Mouse (Mus musculus) kidney, embryonic 14.5 days (tissue): ENCODE data around the gene Rap1a. TPM values are rescaled to one million over a fixed set of nuclear protein-coding genes. Genes with fewer than 3 reads are reported as not detected.
A peak's percentile ranks its signal among the peaks of the same experiment; 100 is the strongest.

ENCODE experiments used
- ATAC-seq: fragments of 200-750 bp; cut with Nextera tagmentation; 2 replicates; pipeline ENCODE4 v1.8.0; 2017; ENCODE audit warnings: moderate number of reproducible peaks, mild to moderate bottlenecking, moderate TSS enrichment, moderate library complexity; ENCODE audit not compliant: low FRiP score, low TSS enrichment
- H3K27ac ChIP-seq: fragments of 300-500 bp; sonication (generic); 2 replicates; pipeline ENCODE4 v1.5.1; 2014; ENCODE audit warnings: low read depth, mild to moderate bottlenecking, low read length, moderate library complexity, mixed read lengths
- H3K27me3 ChIP-seq: fragments of 300-500 bp; sonication (generic); 2 replicates; pipeline ENCODE4 v1.6.1; 2014; ENCODE audit warnings: mild to moderate bottlenecking, low read length; ENCODE audit not compliant: control insufficient read depth, insufficient read depth
- H3K36me3 ChIP-seq: fragments of 300-500 bp; sonication (generic); 2 replicates; pipeline ENCODE4 v1.6.1; 2014; ENCODE audit warnings: low read length, mixed read lengths; ENCODE audit not compliant: control insufficient read depth, insufficient read depth
- H3K4me1 ChIP-seq: fragments of 300-500 bp; sonication (generic); 2 replicates; pipeline ENCODE4 v1.6.1; 2014; ENCODE audit warnings: low read length, mixed read lengths; ENCODE audit not compliant: control insufficient read depth, insufficient read depth
- H3K4me2 ChIP-seq: fragments of 300-500 bp; sonication (generic); replicated peaks from 2 replicates; pipeline ENCODE4 v1.6.1; 2014; ENCODE audit warnings: low read depth, mild to moderate bottlenecking, low read length
- H3K4me3 ChIP-seq: fragments of 300-500 bp; sonication (generic); 2 replicates; pipeline ENCODE4 v1.5.1; 2014; ENCODE audit warnings: mild to moderate bottlenecking, low read length
- H3K9ac ChIP-seq: fragments of 300-500 bp; sonication (generic); 2 replicates; pipeline ENCODE4 v1.6.1; 2014; ENCODE audit warnings: low read depth, mild to moderate bottlenecking, low read length, moderate library complexity
- H3K9me3 ChIP-seq: fragments of 300-500 bp; sonication (generic); 2 replicates; pipeline ENCODE4 v1.6.1; 2016; ENCODE audit warnings: low read length; ENCODE audit not compliant: control insufficient read depth
- WGBS: fragments of 180-500 bp; shearing (Covaris S2); extraction: QIAGEN DNeasy Blood & Tissue Kit; methylation state at CpG from one replicate; pipeline ENCODE4 v1.1.7; 2014; 5-methylcytosine and 5-hydroxymethylcytosine counted together
- polyA plus RNA-seq: library from polyadenylated mRNA; unstranded; fragments of >200 nt; fragmentation: Nextera tagmentation; extraction: Ambion mirVana; gene quantifications from 2 replicates; pipeline ENCODE4 v1.2.1, GENCODE M21; 2014

Rap1a gene
- polyA plus RNA-seq, 1 experiment from 2014 or later: 89.0 TPM

- H3K4me2 ChIP-seq: no peak overlapping the region
- WGBS: 65% methylated on average over 7 of the region's 7 CpGs
- H3K9ac ChIP-seq: no peak overlapping the region
- no peaks in the 10 kb centered on the region for H3K36me3 ChIP-seq
- H3K4me3 ChIP-seq: no peak overlapping the region
- 0 out of 2 replicates have a peak, but pooled peaks cover 2% of the 10 kb centered on the region for H3K27me3 ChIP-seq
- no peak overlapping the region for H3K27ac ChIP-seq
- H3K9me3 ChIP-seq: no peaks in the 10 kb centered on the region
- no peak for ATAC-seq
- 0 out of 2 replicates have a peak, but pooled peaks cover 12% of the 10 kb centered on the region for H3K4me1 ChIP-seq
These were observed 89.4 kb downstream of the Rap1a start for GRCm38 (mm10) chr3:105711741-105712140.

GRCm38 (mm10) chr3:105710246-105710645, 90.9 kb downstream of the Rap1a start:
- ATAC-seq: no peak

DNA sequence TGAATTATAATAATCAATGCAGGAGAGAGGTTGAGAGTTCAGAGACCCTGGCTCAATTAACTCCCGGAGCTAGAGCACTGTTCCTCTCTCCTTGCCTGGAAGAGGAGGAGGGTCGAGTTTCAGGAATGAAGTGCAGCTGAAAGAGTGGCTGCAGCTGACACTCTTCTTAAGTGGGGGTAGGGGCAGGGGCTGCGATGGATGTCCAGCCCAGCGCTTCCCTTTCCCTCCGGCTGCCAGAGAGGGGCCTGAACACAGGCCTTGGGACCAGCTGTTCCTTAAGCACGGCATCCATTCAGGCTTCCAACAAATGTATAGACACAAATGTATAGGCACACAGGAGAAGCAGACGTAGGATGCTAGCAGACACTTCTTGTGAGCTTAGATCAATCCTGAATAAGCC, 93.5 kb downstream of the Rap1a start:
- Histone ChIP-seq H3K4me2 (no peak overlapping the region), H3K27me3 (peaks cover 14% of the 10 kb centered on the region), H3K36me3 (no peaks in the 10 kb centered on the region), H3K4me1 (0 out of 2 replicates have a peak, but pooled peaks cover 10% of the 10 kb centered on the region), H3K4me3 (no peak overlapping the region), H3K9me3 (no peaks in the 10 kb centered on the region), H3K27ac (no peak overlapping the region), H3K9ac (no peak overlapping the region)
- no peak for ATAC-seq
- 20% methylated on average over 7 of the region's 7 CpGs for WGBS

More at GRCm38 (mm10) chr3:105710246-105710645, 90.9 kb downstream of the Rap1a start:
- no peak overlapping the region for H3K4me2 ChIP-seq
- H3K9me3 ChIP-seq: no peaks in the 10 kb centered on the region
- H3K27me3 ChIP-seq: peaks cover 12% of the 10 kb centered on the region
- H3K36me3 ChIP-seq: no peaks in the 10 kb centered on the region
- no peak overlapping the region for H3K27ac ChIP-seq
- 0 out of 2 replicates have a peak, but pooled peaks cover 12% of the 10 kb centered on the region for H3K4me1 ChIP-seq
- no peak overlapping the region for H3K4me3 ChIP-seq
- H3K9ac ChIP-seq: no peak overlapping the region
- 74% methylated on average over 6 of the region's 6 CpGs for WGBS

- Histone ChIP-seq H3K36me3 (no peaks in the 10 kb centered on the region), H3K4me1 (0 out of 2 replicates have a peak, but pooled peaks cover 10% of the 10 kb centered on the region), H3K9ac (no peak overlapping the region), H3K4me3 (no peak overlapping the region), H3K27ac (no peak overlapping the region), H3K27me3 (peaks cover 14% of the 10 kb centered on the region), H3K9me3 (no peaks in the 10 kb centered on the region), H3K4me2 (no peak overlapping the region)
- ATAC-seq: no peak
- WGBS: 43% methylated on average over 4 of the region's 4 CpGs
These were observed 94.6 kb downstream of the Rap1a start for GRCm38 (mm10) chr3:105706366-105707020.

GRCm38 (mm10) chr3:105705561-105705960, 95.6 kb downstream of the Rap1a start:
- Histone ChIP-seq H3K9ac (peak overlapping the region; percentile 44), H3K27me3 (peaks cover 14% of the 10 kb centered on the region), H3K4me3 (peak overlapping the region; percentile 41), H3K4me1 (0 out of 2 replicates have a peak, but pooled peaks cover 10% of the 10 kb centered on the region), H3K9me3 (no peaks in the 10 kb centered on the region), H3K36me3 (no peaks in the 10 kb centered on the region), H3K27ac (no peak overlapping the region), H3K4me2 (peak overlapping the region; percentile 78)
- WGBS: 32% methylated on average over 3 of the region's 3 CpGs
- no peak for ATAC-seq

GRCm38 (mm10) chr3:105705061-105705549, 96.0 kb downstream of the Rap1a start:
- Histone ChIP-seq H3K27ac (no peak overlapping the region), H3K36me3 (no peaks in the 10 kb centered on the region), H3K27me3 (peaks cover 14% of the 10 kb centered on the region), H3K4me2 (peak overlapping the region; percentile 78), H3K9ac (peak overlapping the region; percentile 44), H3K9me3 (no peaks in the 10 kb centered on the region), H3K4me3 (peak overlapping the region; percentile 41), H3K4me1 (0 out of 2 replicates have a peak, but pooled peaks cover 10% of the 10 kb centered on the region)
- WGBS: under 1% methylated on average over 28 of the region's 28 CpGs
- ATAC-seq: peak; percentile 37

GRCm38 (mm10) chr3:105704031-105705008, 96.8 kb downstream of the Rap1a start, which contains the start of gene Inka2:
Gene Inka2, plus strand, starts transcription at chr3:105704599.
- Histone ChIP-seq H3K27ac (peak within 1 kb of the TSS; percentile 65; the same call in 1 of the 2 replicates), H3K4me3 (peak within 1 kb of the TSS; percentile 41), H3K27me3 (peaks cover 14% of the 10 kb centered on the region), H3K4me1 (0 out of 2 replicates have a peak, but pooled peaks cover 10% of the 10 kb centered on the region), H3K4me2 (peak within 1 kb of the TSS; percentile 78), H3K9ac (peak within 1 kb of the TSS; percentile 44), H3K36me3 (no peaks in the 10 kb centered on the region), H3K9me3 (no peaks in the 10 kb centered on the region)
- ATAC-seq: peak; percentile 95
- WGBS: 3% methylated on average over 41 of the region's 43 CpGs

DNA sequence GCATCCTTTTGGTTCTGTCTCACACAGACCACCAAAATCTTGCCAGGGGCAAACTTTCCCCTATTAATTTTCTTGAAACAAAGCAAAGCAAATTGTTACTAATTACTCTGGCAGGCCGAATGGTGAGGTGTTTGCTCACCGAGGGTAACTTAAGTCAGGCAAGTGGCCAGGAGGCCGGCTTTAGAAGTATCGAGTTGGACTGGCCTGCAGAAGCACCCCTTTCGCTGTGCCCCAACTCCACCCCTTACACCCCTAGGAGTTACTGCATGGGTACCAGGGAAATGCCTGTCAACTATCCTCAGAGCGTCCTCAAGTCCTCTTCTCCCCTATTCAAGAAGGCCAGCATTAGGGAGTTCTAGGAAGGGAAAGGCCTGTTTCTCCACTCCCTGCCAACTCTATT, 97.6 kb downstream of the Rap1a start:
- Histone ChIP-seq H3K27me3 (peaks cover 14% of the 10 kb centered on the region), H3K4me2 (no peak overlapping the region), H3K9me3 (no peaks in the 10 kb centered on the region), H3K4me3 (no peak overlapping the region; the same call in 1 of the 2 replicates), H3K27ac (no peak overlapping the region), H3K9ac (no peak overlapping the region), H3K4me1 (0 out of 2 replicates have a peak, but pooled peaks cover 10% of the 10 kb centered on the region), H3K36me3 (no peaks in the 10 kb centered on the region)
- WGBS: 50% methylated on average over 6 of the region's 6 CpGs
- ATAC-seq: no peak
